Mouse (Mus musculus) small intestine, adult 2 months (tissue): ENCODE measurements at regions not wholly inside any gene's neighbourhood (a gene's known extent, or its start where the extent isn't known, plus 50 kb on each side); places are given as distances from the start of the nearest gene placed in this dataset.

Experiments
- CTCF ChIP-seq: fragments of 200-500 bp; IDR thresholded peaks from 2 replicates; pipeline ENCODE4 v1.5.1; 2012; ENCODE audit warnings: low read depth, mild to moderate bottlenecking, control low read depth, inconsistent platforms, low read length, moderate library complexity, mixed read lengths; ENCODE audit not compliant: insufficient replicate concordance, insufficient read length; ENCODE audit errors: extremely low read depth
- POLR2A ChIP-seq: fragments of 200-500 bp; IDR thresholded peaks from 2 replicates; pipeline ENCODE4 v1.6.1; 2012; ENCODE audit warnings: low read depth, mild to moderate bottlenecking, control low read depth, inconsistent platforms, low read length, moderate library complexity

GRCm38 (mm10) chr4:40090295-40090694, 52.6 kb upstream of the Aco1 start:
- TF ChIP-seq POLR2A (no peak), CTCF (no peak)
